Mouse (Mus musculus): ENCODE data around the gene Cers3. TPM values are rescaled to one million over a fixed set of nuclear protein-coding genes. Genes with fewer than 3 reads are reported as not detected.

Cers3 gene
- polyA plus RNA-seq, 1 experiment from 2014 or later, result 0.88 TPM

DNA sequence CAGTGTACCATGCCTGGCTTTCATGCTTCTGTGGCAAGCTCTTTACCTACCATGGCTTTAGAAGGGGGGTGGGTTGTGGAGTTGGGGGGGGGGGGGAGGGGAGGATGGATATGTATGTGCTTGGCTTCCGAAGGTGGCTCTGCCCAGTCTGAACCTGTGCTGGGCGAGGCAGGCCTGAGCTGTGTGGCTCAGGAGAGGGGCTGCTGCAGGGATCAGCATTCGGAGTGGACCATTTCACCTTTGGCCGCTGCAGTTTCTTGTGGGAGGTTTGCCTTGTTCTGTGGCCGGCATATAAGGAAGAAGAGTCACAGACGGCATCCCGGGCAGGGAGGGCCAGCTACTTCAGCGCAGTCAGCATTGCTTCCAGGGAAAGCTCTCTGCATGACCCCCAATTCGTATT lies 104.0 kb downstream of the Cers3 start:
- no peak overlapping the region for H3K4me2 ChIP-seq (replicated peaks)
- WGBS, result 83% methylated on average over 9 of the region's 9 CpGs
- H3K9ac ChIP-seq, result no peak overlapping the region
- no peaks in the 10 kb centered on the region for H3K4me1 ChIP-seq
- H3K4me3 ChIP-seq, result no peak overlapping the region
- no peak for ATAC-seq (ENCODE audit: low FRiP score)
- no peaks in the 10 kb centered on the region for H3K9me3 ChIP-seq (replicated peaks)
- peaks cover 4% of the 10 kb centered on the region; the same call in 1 of the 2 replicates for H3K27me3 ChIP-seq
- H3K36me3 ChIP-seq, result no peaks in the 10 kb centered on the region
- H3K27ac ChIP-seq, result no peak overlapping the region

DNA sequence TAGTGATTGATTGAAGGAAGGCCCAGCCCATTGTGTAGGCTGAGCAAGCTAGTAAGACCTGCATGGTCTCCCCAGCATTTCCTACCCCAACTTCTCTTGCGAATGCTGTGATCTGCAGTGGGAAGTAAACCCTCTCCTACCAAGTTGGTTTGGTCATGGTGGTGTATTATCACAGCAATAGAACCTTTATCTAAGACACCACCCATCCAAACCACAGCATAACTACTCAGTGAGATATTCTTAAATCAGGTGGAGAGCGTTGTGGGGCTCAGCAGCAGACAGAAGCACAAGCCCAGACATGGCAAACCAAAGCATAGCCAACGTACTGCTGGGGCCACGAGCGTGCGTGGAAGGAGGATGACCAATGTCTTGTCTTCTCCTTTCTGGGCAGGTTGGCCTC lies 106.0 kb downstream of the Cers3 start:
- 89% methylated on average over 6 of the region's 6 CpGs for WGBS
- H3K9me3 ChIP-seq (replicated peaks), result no peaks in the 10 kb centered on the region
- no peak overlapping the region for H3K4me3 ChIP-seq
- H3K4me1 ChIP-seq, result no peaks in the 10 kb centered on the region
- H3K4me2 ChIP-seq (replicated peaks), result no peak overlapping the region
- no peak for ATAC-seq (ENCODE audit: low FRiP score)
- H3K27me3 ChIP-seq, result no peaks in the 10 kb centered on the region
- H3K36me3 ChIP-seq, result no peaks in the 10 kb centered on the region
- no peak overlapping the region for H3K9ac ChIP-seq
- H3K27ac ChIP-seq, result no peak overlapping the region

DNA sequence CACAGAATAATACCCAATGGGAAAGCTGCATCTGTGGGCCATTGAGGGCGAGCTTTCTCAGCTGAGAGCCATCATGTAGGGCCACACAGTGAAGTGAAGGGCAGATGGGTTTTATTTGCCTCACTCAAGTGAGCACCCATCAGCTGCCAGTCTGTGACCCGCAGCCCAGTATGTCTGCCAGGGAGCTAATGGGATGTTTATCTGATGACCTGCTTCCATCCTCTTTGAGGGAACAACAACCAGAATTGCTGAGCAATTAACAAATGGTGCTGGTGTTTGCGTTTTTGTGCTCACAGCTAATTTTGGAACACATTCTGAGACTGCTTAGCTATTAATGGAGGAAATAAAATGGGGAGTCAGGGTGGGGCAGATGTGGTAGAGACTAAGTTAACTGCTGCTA lies 108.9 kb downstream of the Cers3 start:
- H3K4me2 ChIP-seq (replicated peaks), result no peak overlapping the region
- no peak for ATAC-seq (ENCODE audit: low FRiP score)
- 78% methylated on average over 3 of the region's 3 CpGs for WGBS
- H3K4me3 ChIP-seq, result no peak overlapping the region
- no peaks in the 10 kb centered on the region for H3K36me3 ChIP-seq
- no peaks in the 10 kb centered on the region for H3K4me1 ChIP-seq
- no peaks in the 10 kb centered on the region for H3K27me3 ChIP-seq
- H3K9ac ChIP-seq, result no peak overlapping the region
- H3K27ac ChIP-seq, result no peak overlapping the region
- no peaks in the 10 kb centered on the region for H3K9me3 ChIP-seq (replicated peaks)

DNA sequence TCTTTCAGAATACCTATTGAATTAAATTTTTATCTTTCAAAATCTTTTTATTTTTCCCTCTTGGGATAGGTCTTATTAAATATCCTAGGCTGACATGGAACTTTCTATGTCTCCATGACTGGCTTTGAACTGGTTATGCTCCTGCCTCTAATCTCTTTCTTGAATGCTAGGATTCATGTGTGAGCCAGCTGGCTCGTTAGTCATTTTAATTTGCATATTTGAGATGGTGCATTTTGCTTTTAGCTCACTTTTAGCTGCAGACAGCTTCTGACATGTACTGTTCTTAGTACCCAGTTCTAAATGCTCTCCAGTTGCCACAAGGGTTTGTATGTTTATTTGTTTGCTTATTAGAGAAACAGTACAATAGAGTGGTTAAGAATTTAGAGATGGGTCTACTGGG lies 114.3 kb downstream of the Cers3 start:
- WGBS, result 81% methylated on average over 1 of the region's 1 CpGs
- Histone ChIP-seq H3K9me3 (replicated peaks) (no peaks in the 10 kb centered on the region), H3K4me1 (peaks cover 3% of the 10 kb centered on the region; the same call in 1 of the 2 replicates), H3K9ac (no peak overlapping the region), H3K27me3 (no peaks in the 10 kb centered on the region), H3K4me3 (no peak overlapping the region), H3K27ac (no peak overlapping the region), H3K36me3 (no peaks in the 10 kb centered on the region), H3K4me2 (replicated peaks) (no peak overlapping the region)
- no peak for ATAC-seq (ENCODE audit: low FRiP score)

DNA sequence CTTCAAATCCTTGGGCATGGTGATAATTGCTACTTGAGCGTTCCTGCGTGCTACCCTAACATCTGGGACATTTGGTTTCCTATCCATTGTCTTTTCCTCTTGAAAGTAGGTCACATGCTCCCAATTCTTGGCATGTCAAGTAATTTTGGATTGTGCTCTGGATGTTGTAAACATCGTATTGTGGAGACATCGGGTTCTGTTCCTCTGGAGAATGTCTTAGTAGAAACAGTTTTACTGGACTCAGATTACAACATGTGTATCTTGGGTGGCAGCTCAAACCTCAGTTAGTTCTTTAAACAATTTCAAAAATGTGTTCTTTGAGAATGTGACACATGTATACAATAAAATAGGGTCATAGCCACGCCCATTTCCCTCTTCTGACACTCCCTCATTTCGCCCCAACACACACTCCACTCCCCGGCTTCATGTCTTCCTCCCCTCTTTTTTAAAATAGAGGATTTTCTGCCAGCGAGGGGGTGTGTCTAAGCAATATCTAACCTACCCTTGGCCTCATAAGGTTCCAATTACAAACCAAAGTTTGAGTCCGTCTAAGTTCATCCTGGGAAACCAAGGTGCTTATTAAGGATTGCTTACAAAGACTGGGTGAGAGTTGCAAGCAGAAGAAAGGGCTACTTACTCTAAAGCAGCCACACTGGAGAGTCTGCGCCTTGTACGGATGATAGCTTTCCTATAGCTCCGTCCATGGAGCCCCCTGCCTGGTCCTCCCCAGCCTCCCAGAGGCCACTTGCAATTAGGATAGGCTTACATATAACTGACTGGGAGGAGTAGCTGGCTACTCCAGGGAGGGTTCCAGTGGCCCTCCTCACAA lies 115.2 kb downstream of the Cers3 start:
- WGBS, result 70% methylated on average over 12 of the region's 12 CpGs
- Histone ChIP-seq H3K36me3 (no peaks in the 10 kb centered on the region), H3K4me1 (peaks cover 3% of the 10 kb centered on the region; the same call in 1 of the 2 replicates), H3K27ac (no peak overlapping the region), H3K27me3 (no peaks in the 10 kb centered on the region), H3K4me2 (replicated peaks) (no peak overlapping the region), H3K4me3 (no peak overlapping the region), H3K9ac (no peak overlapping the region), H3K9me3 (replicated peaks) (no peaks in the 10 kb centered on the region)
- ATAC-seq (ENCODE audit: low FRiP score), result no peak

DNA sequence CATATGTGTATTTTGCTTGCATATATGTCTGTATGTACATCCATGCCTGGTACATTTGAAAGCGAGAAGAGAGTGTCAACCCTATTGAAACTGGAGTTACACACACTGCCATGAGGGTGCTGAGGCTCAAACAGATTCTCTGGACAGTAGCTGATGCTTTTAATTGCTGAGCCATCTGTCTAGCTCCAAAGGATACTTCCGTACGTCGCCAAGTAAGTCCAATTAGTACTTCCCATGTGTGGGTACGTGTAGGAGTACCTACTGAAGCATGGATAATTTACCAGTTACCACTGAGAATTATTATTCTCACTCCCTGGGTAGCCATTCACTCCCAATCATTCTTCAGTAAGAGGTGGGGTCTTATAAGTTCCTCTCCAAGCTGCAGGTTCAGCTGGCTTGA lies 115.9 kb downstream of the Cers3 start:
- WGBS, result 75% methylated on average over 5 of the region's 5 CpGs
- Histone ChIP-seq H3K9me3 (replicated peaks) (no peaks in the 10 kb centered on the region), H3K9ac (no peak overlapping the region), H3K27me3 (no peaks in the 10 kb centered on the region), H3K4me1 (peaks cover 3% of the 10 kb centered on the region; the same call in 1 of the 2 replicates), H3K4me2 (replicated peaks) (no peak overlapping the region), H3K36me3 (no peaks in the 10 kb centered on the region), H3K4me3 (no peak overlapping the region), H3K27ac (no peak overlapping the region)
- no peak for ATAC-seq (ENCODE audit: low FRiP score)

DNA sequence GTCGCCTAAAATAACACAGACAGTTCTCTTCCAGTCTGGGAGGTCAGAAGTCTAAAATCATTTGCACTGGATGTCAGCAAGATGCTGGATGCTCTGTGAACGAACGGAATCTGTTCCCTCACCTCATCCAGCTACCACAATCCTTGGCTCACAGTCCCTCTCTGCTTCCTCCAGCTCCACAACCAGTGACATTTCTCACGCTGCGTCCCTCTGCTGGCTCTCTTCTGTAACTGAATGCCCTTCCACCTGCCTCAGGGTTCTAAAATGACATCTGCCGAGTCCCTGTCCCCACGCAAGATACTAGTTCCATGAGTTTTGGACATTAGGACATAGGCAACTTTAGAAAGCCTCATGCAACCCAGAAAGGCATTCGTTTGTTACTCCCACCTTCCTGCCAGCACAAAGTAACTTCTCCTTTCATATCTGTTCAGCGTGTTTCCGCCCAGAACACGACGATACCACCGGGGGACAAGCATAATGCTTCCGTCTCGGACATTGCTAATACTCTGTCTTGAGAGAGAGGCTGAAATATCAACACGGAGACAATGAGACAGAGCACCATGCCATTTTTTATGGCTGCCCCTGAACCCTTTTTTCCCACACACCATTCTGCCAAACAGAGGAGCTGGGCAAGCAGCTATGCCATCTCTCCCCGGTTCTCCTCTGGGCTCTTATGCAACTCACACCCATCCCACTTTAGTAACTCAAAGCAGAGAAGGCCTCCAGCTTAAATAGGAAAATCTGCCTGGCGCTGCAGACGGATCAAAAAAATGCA lies 123.8 kb downstream of the Cers3 start:
- Histone ChIP-seq H3K4me2 (replicated peaks) (no peak overlapping the region), H3K27ac (peak overlapping the region; percentile 52; the same call in 1 of the 2 replicates), H3K27me3 (no peaks in the 10 kb centered on the region), H3K9me3 (replicated peaks) (no peaks in the 10 kb centered on the region), H3K4me3 (no peak overlapping the region), H3K9ac (no peak overlapping the region), H3K36me3 (no peaks in the 10 kb centered on the region), H3K4me1 (peaks cover 23% of the 10 kb centered on the region)
- ATAC-seq (ENCODE audit: low FRiP score), result no peak
- 81% methylated on average over 19 of the region's 19 CpGs for WGBS

DNA sequence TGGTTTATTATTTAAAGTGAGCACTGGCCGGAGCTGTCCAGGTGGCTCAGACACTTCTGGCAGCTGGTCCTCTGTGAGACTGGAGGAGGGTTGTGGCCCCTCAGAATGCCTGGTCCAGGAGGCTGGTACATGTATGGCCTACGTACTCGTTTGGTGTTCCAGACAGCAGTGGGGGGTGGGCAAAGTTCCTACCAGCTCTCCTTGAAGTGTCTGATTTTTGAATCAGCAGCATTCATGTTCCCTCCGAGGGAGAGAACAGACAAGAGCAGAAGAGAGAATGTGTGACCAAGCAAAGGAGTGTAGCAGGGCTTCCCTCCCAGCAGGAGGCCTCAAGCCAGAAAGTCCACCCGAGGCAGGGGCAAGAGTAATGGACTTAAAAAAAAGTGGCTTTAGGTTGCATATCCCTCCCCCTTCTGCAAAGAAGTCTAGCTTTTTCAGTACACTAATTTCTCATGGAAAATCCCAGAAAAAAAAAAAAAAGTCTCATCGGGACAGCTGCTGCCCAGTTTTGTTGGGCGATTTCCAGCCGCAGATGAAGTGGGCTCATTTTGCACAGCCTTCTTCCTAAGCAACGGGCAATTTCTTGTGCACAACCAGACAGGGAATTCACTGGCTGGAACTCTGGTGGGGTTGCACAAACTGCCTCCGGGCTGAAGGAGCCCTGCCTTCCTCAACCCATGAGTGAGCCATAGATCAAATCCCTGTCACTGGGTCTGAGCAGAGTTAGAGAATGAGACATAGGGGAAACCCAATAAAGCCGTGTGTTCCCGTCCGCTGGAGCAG lies 124.6 kb downstream of the Cers3 start:
- ATAC-seq (ENCODE audit: low FRiP score), result peak; percentile 63; the same call in 1 of the 2 replicates
- Histone ChIP-seq H3K4me1 (peaks cover 25% of the 10 kb centered on the region), H3K9ac (no peak overlapping the region), H3K27me3 (no peaks in the 10 kb centered on the region), H3K36me3 (no peaks in the 10 kb centered on the region), H3K27ac (peak overlapping the region; percentile 52; the same call in 1 of the 2 replicates), H3K4me2 (replicated peaks) (no peak overlapping the region), H3K9me3 (replicated peaks) (no peaks in the 10 kb centered on the region), H3K4me3 (no peak overlapping the region)
- 46% methylated on average over 13 of the region's 13 CpGs for WGBS

DNA sequence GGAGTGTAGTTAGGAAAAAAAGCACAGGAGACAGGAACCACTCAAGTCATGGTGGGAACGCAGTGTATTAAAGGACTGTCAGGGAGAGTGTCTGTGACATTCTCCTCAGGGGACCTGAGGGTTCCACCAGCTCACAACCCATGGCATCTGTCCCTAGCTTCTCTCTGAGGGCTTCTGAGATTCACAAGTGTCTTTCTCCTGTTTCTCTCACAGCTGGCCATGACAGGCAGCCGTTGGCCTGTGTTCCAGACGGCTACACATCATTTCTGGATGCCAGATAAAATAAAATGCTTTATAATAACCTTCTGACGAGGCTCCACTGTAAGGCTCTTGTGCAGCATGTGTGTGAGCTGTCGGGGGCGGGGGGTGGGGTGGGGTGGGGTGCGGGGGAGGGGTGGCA lies 128.2 kb downstream of the Cers3 start:
- Histone ChIP-seq H3K4me1 (peaks cover 25% of the 10 kb centered on the region), H3K36me3 (no peaks in the 10 kb centered on the region), H3K9me3 (replicated peaks) (no peaks in the 10 kb centered on the region), H3K27me3 (no peaks in the 10 kb centered on the region), H3K4me2 (replicated peaks) (no peak overlapping the region), H3K4me3 (no peak overlapping the region), H3K27ac (no peak overlapping the region), H3K9ac (no peak overlapping the region)
- 64% methylated on average over 7 of the region's 7 CpGs for WGBS
- no peak for ATAC-seq (ENCODE audit: low FRiP score)

DNA sequence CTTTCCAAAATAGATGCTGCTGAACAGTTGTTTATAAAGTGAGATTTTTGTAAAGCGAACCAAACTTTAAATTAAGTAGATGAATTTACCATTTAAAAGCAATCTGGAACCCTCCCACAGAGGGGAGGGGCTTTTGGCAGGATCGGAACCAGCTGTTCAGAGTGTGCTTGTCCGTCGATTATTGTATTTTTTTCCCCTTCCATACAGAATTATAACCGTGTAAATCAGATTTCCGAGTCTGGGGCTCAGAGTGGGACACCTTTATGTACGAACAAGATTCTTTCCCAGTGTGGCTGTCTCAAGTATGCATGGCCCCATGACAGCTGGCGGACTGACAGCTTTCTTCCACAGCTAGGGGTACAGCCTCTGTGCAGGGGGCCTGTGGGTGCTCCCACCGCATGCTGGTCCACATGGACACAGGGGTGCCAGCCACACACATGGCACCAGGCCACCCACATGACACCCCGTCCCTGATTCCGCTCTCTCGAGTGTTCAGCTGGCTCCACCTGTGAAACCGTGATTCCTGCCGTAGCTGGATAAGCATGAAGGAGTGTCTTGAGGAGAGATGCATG lies 128.7 kb downstream of the Cers3 start:
- H3K4me1 ChIP-seq, result peaks cover 22% of the 10 kb centered on the region
- no peaks in the 10 kb centered on the region for H3K27me3 ChIP-seq
- ATAC-seq (ENCODE audit: low FRiP score), result no peak
- H3K9ac ChIP-seq, result no peak overlapping the region
- no peaks in the 10 kb centered on the region for H3K36me3 ChIP-seq
- no peak overlapping the region for H3K4me3 ChIP-seq
- H3K4me2 ChIP-seq (replicated peaks), result no peak overlapping the region
- WGBS, result 86% methylated on average over 14 of the region's 14 CpGs
- H3K9me3 ChIP-seq (replicated peaks), result no peaks in the 10 kb centered on the region
- no peak overlapping the region for H3K27ac ChIP-seq

DNA sequence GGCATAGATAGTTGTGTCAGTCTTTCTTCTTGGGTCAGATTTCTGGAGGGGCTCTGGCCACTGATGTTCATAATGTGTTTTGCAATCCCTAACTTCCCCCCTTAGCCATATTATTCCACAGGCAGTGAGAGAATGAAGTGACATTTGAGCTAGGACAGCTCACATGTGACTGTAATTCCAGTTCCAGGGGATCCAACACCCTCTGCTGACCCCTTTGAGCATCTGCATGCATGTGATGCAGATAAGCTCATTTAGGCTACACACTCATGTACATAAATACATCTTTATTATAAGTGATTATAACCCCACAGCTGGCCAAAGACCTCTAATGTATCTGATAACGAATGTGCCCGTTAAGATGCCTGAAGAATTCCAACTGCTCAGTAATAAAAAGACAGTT lies 129.9 kb downstream of the Cers3 start:
- Histone ChIP-seq H3K36me3 (no peaks in the 10 kb centered on the region), H3K4me1 (peaks cover 12% of the 10 kb centered on the region; the same call in 1 of the 2 replicates), H3K4me3 (no peak overlapping the region), H3K9me3 (replicated peaks) (no peaks in the 10 kb centered on the region), H3K27ac (no peak overlapping the region), H3K4me2 (replicated peaks) (no peak overlapping the region), H3K9ac (no peak overlapping the region), H3K27me3 (no peaks in the 10 kb centered on the region)
- no peak for ATAC-seq (ENCODE audit: low FRiP score)
- WGBS, result 83% methylated on average over 2 of the region's 2 CpGs
